Comparison of ENCODE assay signal across 8 mouse cellular contexts in the genomic region with DNA sequence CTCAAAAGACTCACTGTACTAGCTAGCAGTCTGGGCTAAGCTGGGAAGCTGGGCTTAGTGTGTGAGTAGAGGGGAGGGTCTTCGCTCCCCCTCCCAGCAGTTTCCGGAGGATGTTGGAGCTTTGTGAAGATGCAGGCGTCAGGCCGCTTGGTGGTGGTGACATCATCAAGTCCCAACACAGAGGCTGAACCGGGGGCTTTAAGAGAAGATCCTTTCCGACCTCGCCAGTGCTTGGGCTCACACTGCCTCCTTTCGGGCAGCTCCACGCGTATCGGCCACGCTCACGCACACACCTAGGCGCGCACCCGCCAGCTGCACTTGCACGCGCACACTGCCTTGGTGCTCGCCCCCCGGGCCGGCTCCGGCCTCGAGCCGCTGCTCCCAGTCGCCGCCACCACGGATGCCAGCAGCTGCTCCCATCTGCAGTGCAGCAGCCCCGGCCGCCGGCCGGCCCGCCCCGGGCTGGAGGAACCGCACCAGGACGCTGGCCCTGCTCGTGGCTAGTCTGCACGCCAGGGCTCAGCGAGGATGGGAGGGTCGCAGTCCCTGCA.
A peak's percentile ranks its signal among the peaks of the same experiment; 100 is the strongest.
DNase-seq lines count a peak whose midpoint lies in the region; ATAC-seq and TF ChIP-seq lines count a peak whose summit lies in the region.

No protein-coding gene starts in this region.

- no peaks in the 10 kb centered on the region for H3K9me3 ChIP-seq in ES-E14 (ENCODE audit: control insufficient read depth, insufficient read depth, low read depth, low read length)
- H3K9me3 ChIP-seq in forebrain, embryonic 11.5 days (ENCODE audit: control insufficient read depth, low read length) = no peaks in the 10 kb centered on the region

- under 1% methylated on average over 39 of the region's 39 CpGs for WGBS in forebrain, embryonic 11.5 days

- H3K4me2 ChIP-seq in forebrain, embryonic 11.5 days (ENCODE audit: low read depth, low read length, severe bottlenecking) = peak overlapping the region; percentile 59

- intact Hi-C loops in heart, postnatal 25 days (cut with DNase I) = loop anchor here (2.0 kb wide), 1 partner anchor 88 kb away; no protein-coding TSS in a partner anchor

- H3K4me1 ChIP-seq in ES-E14 (ENCODE audit: control insufficient read depth in 2 of 2, insufficient read depth in 2 of 2, low read length in 2 of 2, poor library complexity in 1 of 2) = peaks cover 2 to 24% of the 10 kb centered on the region in 2 experiments
- H3K4me1 ChIP-seq in forebrain, embryonic 11.5 days (replicated peaks; ENCODE audit: control insufficient read depth, insufficient read depth, low read length) = peaks cover 19% of the 10 kb centered on the region

- H3K9ac ChIP-seq in ES-E14 (ENCODE audit: insufficient read depth, low read depth, low read length, poor library complexity, severe bottlenecking) = peak overlapping the region; percentile 85
- peak overlapping the region; percentile 94 for H3K9ac ChIP-seq in forebrain, embryonic 11.5 days (ENCODE audit: low read length)

- in situ Hi-C loops in ES-E14 (cut with MboI; ENCODE audit: low sequenced_read_pairs in 2 of 2, unreplicated experiment in 2 of 2) = no loop called here

- H3K27ac ChIP-seq in ES-E14 (ENCODE audit: insufficient read depth, low read depth, low read length, poor library complexity, severe bottlenecking) = peak overlapping the region; percentile 55
- peak overlapping the region; percentile 97 for H3K27ac ChIP-seq in forebrain, embryonic 11.5 days (ENCODE audit: low read depth, low read length)

- H3K27me3 ChIP-seq in forebrain, embryonic 11.5 days (ENCODE audit: control insufficient read depth, insufficient read depth, low read length) = no peaks in the 10 kb centered on the region

- peak; percentile 90 for ATAC-seq in forebrain, embryonic 11.5 days (replicated peaks; ENCODE audit: low FRiP score)

- DNase-seq in ES-E14 (ENCODE audit: low read depth, low spot score) = peak; percentile 42
- DNase-seq in brain, embryonic 18.5 days (ENCODE audit: low read depth, low spot score) = peak; percentile 84
- DNase-seq in forebrain, embryonic 11.5 days (ENCODE audit: low spot score) = peak; percentile 91
- peak; percentile 42 for DNase-seq in heart, postnatal 25 days (ENCODE audit: low spot score)
- DNase-seq in left cerebral cortex, adult 11 months (ENCODE audit: low spot score) = peak; percentile 55
- peak; percentile 33 for DNase-seq in lung, postnatal 25 days (ENCODE audit: low spot score)
- peak; percentile 63 for DNase-seq in retina, postnatal 7 days (ENCODE audit: low read depth, low spot score)
- DNase-seq in MN1 (ENCODE audit: low spot score) = no peak

- peaks cover 3% of the 10 kb centered on the region; the same call in 1 of the 2 replicates for H3K36me3 ChIP-seq in ES-E14 (ENCODE audit: control insufficient read depth, insufficient read depth, low read length, poor library complexity, severe bottlenecking)
- no peaks in the 10 kb centered on the region for H3K36me3 ChIP-seq in forebrain, embryonic 11.5 days (ENCODE audit: control insufficient read depth, insufficient read depth, low read length)

- H3K4me3 ChIP-seq in ES-E14 (ENCODE audit: insufficient read depth in 1 of 2, low read depth in 1 of 2, low read length in 2 of 2, poor library complexity in 1 of 2, severe bottlenecking in 1 of 2) = peak overlapping the region; percentile 79 to 82
- H3K4me3 ChIP-seq in forebrain, embryonic 11.5 days (ENCODE audit: low read depth, low read length) = peak overlapping the region; percentile 72

TF ChIP-seq in ES-E14, 5 proteins besides CTCF, POLR2A, EP300 and RAD21:
- TF ChIP-seq CHD2 (IDR thresholded peaks at IDR 0.05; ENCODE audit: low read depth, low read length) = no peak
- TF ChIP-seq HCFC1 (IDR thresholded peaks at IDR 0.05; ENCODE audit: borderline replicate concordance, insufficient read depth, low read length) = peak; percentile 37; the same call in 1 of the 2 replicates
- TF ChIP-seq ZC3H11A (IDR thresholded peaks at IDR 0.05; ENCODE audit: borderline replicate concordance, low read depth, low read length) = no peak
TF ChIP-seq in ES-E14: peak in this region for 1.
